Mouse (Mus musculus) lung, embryonic 15.5 days (tissue): ENCODE measurements around the gene Smim15. TPM values are rescaled to one million over a fixed set of nuclear protein-coding genes. Genes with fewer than 3 reads are reported as not detected.

Experiments used
- ATAC-seq: fragments of 200-750 bp; cut with Nextera tagmentation; 2 replicates; pipeline ENCODE4 v1.8.0; 2017; ENCODE audit warnings: moderate number of reproducible peaks, borderline replicate concordance; ENCODE audit not compliant: low FRiP score, low TSS enrichment; ENCODE audit errors: extremely low read depth
- H3K27ac ChIP-seq: fragments of 300-500 bp; sonication (generic); 2 replicates; pipeline ENCODE4 v1.5.1; 2015; ENCODE audit warnings: moderate library complexity, mild to moderate bottlenecking, inconsistent platforms
- H3K27me3 ChIP-seq: fragments of 300-500 bp; sonication (generic); 2 replicates; pipeline ENCODE4 v1.6.1; 2015; ENCODE audit warnings: inconsistent platforms
- H3K36me3 ChIP-seq: fragments of 300-500 bp; sonication (generic); 2 replicates; pipeline ENCODE4 v1.6.1; 2015; ENCODE audit warnings: inconsistent platforms
- H3K4me1 ChIP-seq: fragments of 300-500 bp; sonication (generic); 2 replicates; pipeline ENCODE4 v1.6.1; 2015; ENCODE audit warnings: inconsistent platforms
- H3K4me2 ChIP-seq: fragments of 300-500 bp; sonication (generic); 2 replicates; pipeline ENCODE4 v1.6.1; 2015; ENCODE audit warnings: inconsistent platforms, mild to moderate bottlenecking, moderate library complexity
- H3K4me3 ChIP-seq: fragments of 300-500 bp; sonication (generic); 2 replicates; pipeline ENCODE4 v1.5.1; 2015; ENCODE audit warnings: mild to moderate bottlenecking, inconsistent platforms
- H3K9ac ChIP-seq: fragments of 300-500 bp; sonication (generic); 2 replicates; pipeline ENCODE4 v1.6.1; 2015; ENCODE audit warnings: inconsistent platforms
- H3K9me3 ChIP-seq: fragments of 300-500 bp; sonication (generic); 2 replicates; pipeline ENCODE4 v1.6.1; 2016; ENCODE audit warnings: inconsistent platforms
- WGBS: fragments of 180-500 bp; shearing (Covaris S2); methylation state at CpG from one replicate; pipeline ENCODE4 v1.1.7; 2015; 5-methylcytosine and 5-hydroxymethylcytosine counted together
- polyA plus RNA-seq: library from polyadenylated mRNA; unstranded; fragments of >200 nt; fragmentation: Nextera tagmentation; extraction: Ambion mirVana; gene quantifications from 2 replicates; pipeline ENCODE4 v1.2.1, GENCODE M21; 2015

The Smim15 gene
- polyA plus RNA-seq, 1 experiment from 2014 or later: 69.7 TPM

- WGBS: 47% methylated on average over 11 of the region's 11 CpGs
- Histone ChIP-seq H3K36me3 (no peaks in the 10 kb centered on the region), H3K4me2 (no peak overlapping the region), H3K4me1 (peaks cover 33% of the 10 kb centered on the region), H3K27ac (peak overlapping the region; percentile 67), H3K27me3 (no peaks in the 10 kb centered on the region), H3K9me3 (no peaks in the 10 kb centered on the region), H3K4me3 (no peak overlapping the region), H3K9ac (no peak overlapping the region)
- ATAC-seq: peak; percentile 80
These were observed 19.3 kb downstream of the Smim15 start for GRCm38 (mm10) chr13:108063374-108064134.

GRCm38 (mm10) chr13:108064331-108064730, 20.1 kb downstream of the Smim15 start:
- no peak overlapping the region for H3K9ac ChIP-seq
- no peaks in the 10 kb centered on the region for H3K9me3 ChIP-seq
- H3K27me3 ChIP-seq: no peaks in the 10 kb centered on the region
- H3K27ac ChIP-seq: no peak overlapping the region
- H3K36me3 ChIP-seq: no peaks in the 10 kb centered on the region
- peaks cover 33% of the 10 kb centered on the region for H3K4me1 ChIP-seq
- WGBS: 80% methylated on average over 6 of the region's 6 CpGs
- ATAC-seq: no peak
- no peak overlapping the region for H3K4me2 ChIP-seq
- H3K4me3 ChIP-seq: no peak overlapping the region

- Histone ChIP-seq H3K9ac (no peak overlapping the region), H3K36me3 (no peaks in the 10 kb centered on the region), H3K4me1 (peaks cover 24% of the 10 kb centered on the region), H3K27me3 (no peaks in the 10 kb centered on the region), H3K4me3 (no peak overlapping the region), H3K9me3 (no peaks in the 10 kb centered on the region), H3K4me2 (no peak overlapping the region), H3K27ac (no peak overlapping the region)
- 77% methylated on average over 2 of the region's 2 CpGs for WGBS
- no peak for ATAC-seq
These were observed 21.8 kb downstream of the Smim15 start for GRCm38 (mm10) chr13:108066021-108066420.

GRCm38 (mm10) chr13:108069151-108069550, 24.9 kb downstream of the Smim15 start:
- H3K27ac ChIP-seq: no peak overlapping the region
- no peaks in the 10 kb centered on the region for H3K4me1 ChIP-seq
- no peak overlapping the region for H3K4me2 ChIP-seq
- no peaks in the 10 kb centered on the region for H3K27me3 ChIP-seq
- 45% methylated on average over 4 of the region's 4 CpGs for WGBS
- H3K9ac ChIP-seq: no peak overlapping the region
- no peaks in the 10 kb centered on the region for H3K9me3 ChIP-seq
- no peak overlapping the region for H3K4me3 ChIP-seq
- H3K36me3 ChIP-seq: no peaks in the 10 kb centered on the region
- ATAC-seq: no peak

- ATAC-seq: no peak
- 94% methylated on average over 10 of the region's 10 CpGs for WGBS
- Histone ChIP-seq H3K27ac (no peak overlapping the region), H3K9me3 (no peaks in the 10 kb centered on the region), H3K4me2 (no peak overlapping the region), H3K27me3 (no peaks in the 10 kb centered on the region), H3K4me1 (no peaks in the 10 kb centered on the region), H3K36me3 (no peaks in the 10 kb centered on the region), H3K4me3 (no peak overlapping the region), H3K9ac (no peak overlapping the region)
These were observed 25.9 kb downstream of the Smim15 start for GRCm38 (mm10) chr13:108070171-108070570.

- 78% methylated on average over 6 of the region's 6 CpGs for WGBS
- ATAC-seq: no peak
- H3K9ac ChIP-seq: no peak overlapping the region
These were observed 33.2 kb downstream of the Smim15 start for GRCm38 (mm10) chr13:108077476-108077875.

GRCm38 (mm10) chr13:108077901-108078300, 33.7 kb downstream of the Smim15 start:
- H3K4me1 ChIP-seq: no peaks in the 10 kb centered on the region
- ATAC-seq: no peak
- WGBS: 85% methylated on average over 4 of the region's 4 CpGs
- no peaks in the 10 kb centered on the region for H3K9me3 ChIP-seq
- no peaks in the 10 kb centered on the region for H3K36me3 ChIP-seq
- H3K27me3 ChIP-seq: no peaks in the 10 kb centered on the region
- H3K27ac ChIP-seq: no peak overlapping the region
- no peak overlapping the region for H3K4me2 ChIP-seq
- no peak overlapping the region for H3K9ac ChIP-seq
- H3K4me3 ChIP-seq: no peak overlapping the region

More at GRCm38 (mm10) chr13:108077476-108077875, 33.2 kb downstream of the Smim15 start:
- H3K4me3 ChIP-seq: no peak overlapping the region
- H3K36me3 ChIP-seq: no peaks in the 10 kb centered on the region
- no peak overlapping the region for H3K27ac ChIP-seq
- no peaks in the 10 kb centered on the region for H3K4me1 ChIP-seq
- H3K9me3 ChIP-seq: no peaks in the 10 kb centered on the region
- H3K27me3 ChIP-seq: no peaks in the 10 kb centered on the region
- no peak overlapping the region for H3K4me2 ChIP-seq

GRCm38 (mm10) chr13:108084086-108084485, 39.8 kb downstream of the Smim15 start:
- Histone ChIP-seq H3K9ac (no peak overlapping the region), H3K4me3 (no peak overlapping the region), H3K27me3 (no peaks in the 10 kb centered on the region), H3K9me3 (no peaks in the 10 kb centered on the region), H3K4me1 (no peaks in the 10 kb centered on the region), H3K36me3 (no peaks in the 10 kb centered on the region), H3K4me2 (no peak overlapping the region), H3K27ac (no peak overlapping the region)
- ATAC-seq: no peak
- 87% methylated on average over 4 of the region's 4 CpGs for WGBS

GRCm38 (mm10) chr13:108086036-108086435, 41.8 kb downstream of the Smim15 start:
- Histone ChIP-seq H3K27ac (no peak overlapping the region), H3K9me3 (no peaks in the 10 kb centered on the region), H3K27me3 (no peaks in the 10 kb centered on the region), H3K4me2 (no peak overlapping the region), H3K36me3 (no peaks in the 10 kb centered on the region), H3K4me1 (no peaks in the 10 kb centered on the region), H3K9ac (no peak overlapping the region), H3K4me3 (no peak overlapping the region)
- ATAC-seq: no peak
- WGBS: 80% methylated on average over 5 of the region's 5 CpGs

- WGBS: 63% methylated on average over 4 of the region's 4 CpGs
- no peaks in the 10 kb centered on the region for H3K27me3 ChIP-seq
- H3K9ac ChIP-seq: no peak overlapping the region
- H3K9me3 ChIP-seq: no peaks in the 10 kb centered on the region
- no peak overlapping the region for H3K27ac ChIP-seq
- no peaks in the 10 kb centered on the region for H3K4me1 ChIP-seq
- H3K4me2 ChIP-seq: no peak overlapping the region
- no peak for ATAC-seq
- H3K36me3 ChIP-seq: no peaks in the 10 kb centered on the region
- H3K4me3 ChIP-seq: no peak overlapping the region
These were observed 42.5 kb downstream of the Smim15 start for GRCm38 (mm10) chr13:108086724-108087123.

- no peak for ATAC-seq
- no peak overlapping the region for H3K27ac ChIP-seq
- H3K27me3 ChIP-seq: no peaks in the 10 kb centered on the region
- H3K9me3 ChIP-seq: no peaks in the 10 kb centered on the region
- 87% methylated on average over 7 of the region's 7 CpGs for WGBS
- H3K9ac ChIP-seq: no peak overlapping the region
- no peak overlapping the region for H3K4me3 ChIP-seq
- H3K4me1 ChIP-seq: peaks cover 9% of the 10 kb centered on the region; the same call in 1 of the 2 replicates
- no peaks in the 10 kb centered on the region for H3K36me3 ChIP-seq
- no peak overlapping the region for H3K4me2 ChIP-seq
These were observed 48.0 kb downstream of the Smim15 start for GRCm38 (mm10) chr13:108092290-108092689.

- Histone ChIP-seq H3K4me3 (no peak overlapping the region), H3K27me3 (no peaks in the 10 kb centered on the region), H3K27ac (no peak overlapping the region), H3K36me3 (no peaks in the 10 kb centered on the region), H3K4me2 (no peak overlapping the region), H3K4me1 (peaks cover 9% of the 10 kb centered on the region; the same call in 1 of the 2 replicates), H3K9me3 (no peaks in the 10 kb centered on the region), H3K9ac (no peak overlapping the region)
- ATAC-seq: no peak
- WGBS: 84% methylated on average over 5 of the region's 5 CpGs
These were observed 50.4 kb downstream of the Smim15 start for GRCm38 (mm10) chr13:108094681-108095080.
